Mouse (Mus musculus): ENCODE data around the gene Kmt2a. TPM values are rescaled to one million over a fixed set of nuclear protein-coding genes. Genes with fewer than 3 reads are reported as not detected.

The Kmt2a gene
- polyA plus RNA-seq, 2 experiments from 2014 or later: 28.7 to 31.1 TPM

Other genes starting within 250 kb of the Kmt2a start
- not detected for gene Treh, start 208.1 kb downstream of the Kmt2a start, polyA plus RNA-seq (2017; shearing (Covaris generic))
- under 1 TPM in 1 of 2 experiments, not detected in 1; 0.30 TPM for gene Phldb1, start 146.1 kb downstream of the Kmt2a start, polyA plus RNA-seq (2017; shearing (Covaris generic))
- 10 to 100 TPM; 83.9 to 84.2 TPM for gene Arcn1, start 113.5 kb downstream of the Kmt2a start, polyA plus RNA-seq (2017; shearing (Covaris generic))
- gene Ift46, start 113.4 kb downstream of the Kmt2a start, polyA plus RNA-seq (2017; shearing (Covaris generic)): 10 to 100 TPM; 62.3 to 65.5 TPM
- gene Tmem25, start 82.0 kb downstream of the Kmt2a start, polyA plus RNA-seq (2017; shearing (Covaris generic)): 1 to 10 TPM in 1 of 2 experiments, under 1 TPM in 1; 0.34 to 1.5 TPM
- gene Ttc36, start 78.2 kb downstream of the Kmt2a start, polyA plus RNA-seq (2017; shearing (Covaris generic)): under 1 TPM in 1 of 2 experiments, not detected in 1; 0.77 TPM
- gene Atp5l, start 39.4 kb upstream of the Kmt2a start, polyA plus RNA-seq (2017; shearing (Covaris generic)): 100 to 1,000 TPM; 538 to 670 TPM
- 10 to 100 TPM; 34.0 to 38.4 TPM for gene Ube4a, start 84.3 kb upstream of the Kmt2a start, polyA plus RNA-seq (2017; shearing (Covaris generic))
- gene Cd3g, start 99.1 kb upstream of the Kmt2a start, polyA plus RNA-seq (2017; shearing (Covaris generic)): 1,000 to 10,000 TPM; 1,430 to 1,870 TPM
- gene Cd3d, start 100.5 kb upstream of the Kmt2a start, polyA plus RNA-seq (2017; shearing (Covaris generic)): 1,000 to 10,000 TPM in 1 of 2 experiments, 100 to 1,000 TPM in 1; 682 to 1,081 TPM
- gene Cd3e, start 128.3 kb upstream of the Kmt2a start, polyA plus RNA-seq (2017; shearing (Covaris generic)): 1,000 to 10,000 TPM in 1 of 2 experiments, 100 to 1,000 TPM in 1; 791 to 1,491 TPM
- not detected for gene Mpzl2, start 158.5 kb upstream of the Kmt2a start, polyA plus RNA-seq (2017; shearing (Covaris generic))
- gene Mpzl3, start 173.9 kb upstream of the Kmt2a start, polyA plus RNA-seq (2017; shearing (Covaris generic)): 10 to 100 TPM; 10.2 to 11.9 TPM
- gene Jaml, start 197.9 kb upstream of the Kmt2a start, polyA plus RNA-seq (2017; shearing (Covaris generic)): 10 to 100 TPM in 1 of 2 experiments, 1 to 10 TPM in 1; 8.3 to 19.6 TPM
- under 1 TPM; 0.19 to 0.42 TPM for gene Scn2b, start 236.5 kb upstream of the Kmt2a start, polyA plus RNA-seq (2017; shearing (Covaris generic))